Mouse (Mus musculus): ENCODE measurements around the gene Phb.

The Phb gene

GRCm38 (mm10) chr11:95713225-95713810, 46.6 kb downstream of the Phb start:
- peak; percentile 83 for DNase-seq

- DNase-seq: peak; percentile 50
Measured at GRCm38 (mm10) chr11:95713811-95714241, 47.1 kb downstream of the Phb start.

GRCm38 (mm10) chr11:95714411-95714810, 47.7 kb downstream of the Phb start:
- peak; percentile 58 for DNase-seq

GRCm38 (mm10) chr11:95716136-95716535, 49.4 kb downstream of the Phb start:
- no peak for DNase-seq

GRCm38 (mm10) chr11:95719356-95719755, 52.6 kb downstream of the Phb start:
- no peak for DNase-seq

- DNase-seq: no peak
Measured at GRCm38 (mm10) chr11:95723287-95723686, 56.5 kb downstream of the Phb start, which contains the start of gene B130006D01Rik. Gene B130006D01Rik (plus strand): TSS chr11:95723587.

- no peak for DNase-seq
Measured at GRCm38 (mm10) chr11:95724466-95724865, 57.7 kb downstream of the Phb start.

- no peak for DNase-seq
Measured at GRCm38 (mm10) chr11:95726156-95726555, 59.4 kb downstream of the Phb start.

- no peak for DNase-seq
Measured at GRCm38 (mm10) chr11:95727947-95728346, 61.2 kb downstream of the Phb start.

GRCm38 (mm10) chr11:95728916-95729907, 62.5 kb downstream of the Phb start:
- DNase-seq: no peak

All from thymus, postnatal 4 days (tissue).